Mouse (Mus musculus) retina, postnatal 7 days (tissue): ENCODE data around the gene Slco4a1.

Experiments
- DNase-seq: peaks from one replicate; pipeline ENCODE4 v3.0.0-alpha.2; 2012; ENCODE audit warnings: low read depth, low spot score

The Slco4a1 gene

GRCm38 (mm10) chr2:180501217-180501967, 45.3 kb downstream of the Slco4a1 start:
- no peak for DNase-seq

GRCm38 (mm10) chr2:180506281-180506680, 50.2 kb downstream of the Slco4a1 start:
- DNase-seq: no peak

GRCm38 (mm10) chr2:180508455-180509115, 52.5 kb downstream of the Slco4a1 start:
- DNase-seq: peak; percentile 57

DNA sequence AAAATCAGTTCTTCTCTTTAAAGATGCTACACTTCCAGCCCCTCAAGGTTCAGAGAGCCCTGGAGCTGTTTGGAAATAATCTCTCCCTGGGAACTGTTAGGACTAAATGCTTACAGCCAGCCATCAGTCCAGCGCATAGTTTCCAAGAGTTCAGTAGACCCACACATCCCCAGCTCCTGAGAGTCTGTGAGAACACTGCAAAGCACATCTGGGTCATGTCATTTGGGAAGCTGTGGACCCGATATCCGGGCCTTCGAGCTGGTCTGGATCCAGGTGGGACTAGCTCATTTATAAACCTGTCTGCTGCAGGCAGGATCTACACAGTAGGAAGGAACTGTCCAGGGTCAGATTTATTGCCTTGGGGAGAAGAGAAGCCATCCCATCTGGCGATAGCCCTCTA, 54.8 kb downstream of the Slco4a1 start:
- DNase-seq: no peak

- no peak for DNase-seq
These were observed 56.0 kb downstream of the Slco4a1 start for GRCm38 (mm10) chr2:180511875-180512661.

DNA sequence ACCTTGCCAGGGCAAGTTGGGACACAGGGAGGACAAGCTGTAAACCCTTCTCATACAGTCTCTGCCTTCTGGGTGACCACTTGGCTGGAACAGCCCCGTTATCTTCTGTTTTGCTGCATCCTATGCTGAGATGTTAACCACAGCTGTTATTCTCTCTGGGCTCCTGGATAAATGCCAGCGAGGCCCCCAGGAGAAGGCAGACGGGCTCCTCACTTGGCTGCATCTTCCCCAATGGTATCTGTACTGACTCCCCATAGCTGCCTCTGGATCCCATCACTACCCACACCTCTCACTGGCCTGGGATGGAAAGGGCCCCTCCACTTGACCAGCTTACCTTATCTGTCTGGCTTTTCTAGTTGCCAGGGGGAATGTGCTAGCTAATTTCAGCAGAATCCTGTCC, 57.0 kb downstream of the Slco4a1 start:
- DNase-seq: no peak

- DNase-seq: no peak
These were observed 57.8 kb downstream of the Slco4a1 start for GRCm38 (mm10) chr2:180513835-180514234.

DNA sequence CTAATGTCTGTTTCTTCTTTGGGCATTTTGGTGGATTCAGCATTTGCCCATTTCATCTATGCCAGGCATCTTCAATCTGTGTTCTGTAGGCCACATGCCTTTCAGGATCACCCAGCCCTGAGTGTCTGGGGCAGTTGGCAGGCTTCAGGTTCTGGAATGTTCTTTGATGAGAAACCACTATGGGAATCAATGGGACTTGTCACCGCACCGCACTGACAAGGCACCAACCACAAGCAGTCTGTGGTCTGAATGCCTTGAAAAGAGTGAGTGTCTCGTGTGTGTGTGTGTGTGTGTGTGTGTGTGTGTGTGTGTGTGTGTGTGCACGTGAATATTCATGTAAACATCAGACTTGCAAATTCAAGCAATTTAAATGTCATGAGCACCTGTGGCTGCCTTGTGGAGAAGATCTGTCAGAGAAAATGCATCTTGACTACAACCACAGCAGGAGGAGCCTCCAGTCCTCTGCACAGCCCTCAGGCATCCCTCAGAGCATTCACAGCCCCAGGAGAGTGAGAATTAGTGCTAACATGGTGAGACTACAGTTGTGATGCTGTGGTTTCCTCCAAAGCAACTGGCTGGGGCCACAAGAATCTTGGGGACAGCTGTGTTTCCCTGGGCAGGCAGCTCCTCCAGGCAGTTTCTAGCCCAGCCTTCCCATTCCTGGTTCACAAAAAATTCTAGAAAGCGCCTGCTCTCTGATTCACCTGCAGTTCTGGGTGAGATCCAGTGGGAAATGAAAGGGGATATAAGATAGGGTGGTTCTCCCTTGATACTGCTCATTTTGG, 65.6 kb downstream of the Slco4a1 start:
- DNase-seq: no peak

DNA sequence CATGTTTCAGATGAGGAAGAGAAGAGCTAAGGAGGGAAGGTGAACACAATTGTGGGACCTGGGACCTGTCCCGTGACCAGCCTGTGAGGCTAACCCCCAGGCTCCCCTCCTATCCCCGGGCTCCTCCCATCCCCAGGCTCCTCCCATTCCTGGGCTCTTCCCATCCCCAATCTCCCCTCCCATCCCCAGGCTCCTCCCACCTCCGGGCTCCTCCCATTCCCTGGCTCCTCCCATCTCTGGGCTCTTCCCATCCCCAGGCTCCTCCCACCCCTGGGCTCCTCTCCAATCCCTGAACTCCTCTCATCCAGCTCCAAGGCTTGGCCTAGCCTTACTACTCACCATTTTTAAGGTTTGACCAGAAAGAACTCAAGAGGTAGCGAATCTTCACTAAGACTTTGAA, 66.8 kb downstream of the Slco4a1 start:
- no peak for DNase-seq
